Mouse (Mus musculus) T-cell, adult 2 months (primary cell): ENCODE measurements around the gene Gm20481.
"Not testable (repeated sequence)": the region's sequence is repeated elsewhere in the genome, so short reads cannot be mapped to it uniquely, and the experiment has no call there.

Source experiments
- DNase-seq: peaks from one replicate; pipeline ENCODE4 v3.0.0; 2022; ENCODE audit warnings: low spot score

The Gm20481 gene

DNA sequence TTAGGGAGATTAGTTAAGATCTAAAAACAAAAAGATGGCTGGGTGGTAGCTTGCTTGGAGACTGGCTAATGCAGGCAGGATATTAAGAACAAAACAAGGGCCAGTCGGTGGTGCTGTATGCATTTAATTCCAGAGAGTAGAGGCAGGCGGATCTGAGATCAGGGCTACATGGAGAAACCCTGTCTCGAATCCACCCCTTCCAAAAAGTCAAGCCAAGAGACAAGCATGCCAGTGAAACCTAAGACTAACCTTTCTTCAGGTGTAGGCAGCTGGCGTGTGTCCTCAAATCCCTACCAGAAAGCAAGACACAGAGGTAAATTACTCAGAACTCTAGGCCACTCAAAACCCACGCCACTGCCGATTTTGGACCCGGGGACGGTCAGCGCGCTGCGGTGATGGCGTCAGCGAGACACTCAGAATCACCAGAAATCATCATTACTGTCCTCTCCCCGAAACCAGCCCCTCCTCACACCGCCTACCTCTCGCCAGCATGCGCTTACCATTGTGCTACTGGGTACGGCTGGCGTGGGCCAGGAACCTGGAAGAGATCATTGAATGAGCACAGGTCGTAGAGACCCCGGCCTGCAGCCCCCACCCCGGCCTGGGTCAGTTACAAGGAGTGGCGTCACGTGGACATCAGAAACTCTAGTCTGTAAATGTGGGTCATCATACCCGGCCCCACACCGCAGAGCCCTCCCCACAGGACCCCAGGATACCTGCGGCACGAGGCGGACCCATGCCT lies 17.9 kb upstream of the Gm20481 start:
- DNase-seq = no peak

DNA sequence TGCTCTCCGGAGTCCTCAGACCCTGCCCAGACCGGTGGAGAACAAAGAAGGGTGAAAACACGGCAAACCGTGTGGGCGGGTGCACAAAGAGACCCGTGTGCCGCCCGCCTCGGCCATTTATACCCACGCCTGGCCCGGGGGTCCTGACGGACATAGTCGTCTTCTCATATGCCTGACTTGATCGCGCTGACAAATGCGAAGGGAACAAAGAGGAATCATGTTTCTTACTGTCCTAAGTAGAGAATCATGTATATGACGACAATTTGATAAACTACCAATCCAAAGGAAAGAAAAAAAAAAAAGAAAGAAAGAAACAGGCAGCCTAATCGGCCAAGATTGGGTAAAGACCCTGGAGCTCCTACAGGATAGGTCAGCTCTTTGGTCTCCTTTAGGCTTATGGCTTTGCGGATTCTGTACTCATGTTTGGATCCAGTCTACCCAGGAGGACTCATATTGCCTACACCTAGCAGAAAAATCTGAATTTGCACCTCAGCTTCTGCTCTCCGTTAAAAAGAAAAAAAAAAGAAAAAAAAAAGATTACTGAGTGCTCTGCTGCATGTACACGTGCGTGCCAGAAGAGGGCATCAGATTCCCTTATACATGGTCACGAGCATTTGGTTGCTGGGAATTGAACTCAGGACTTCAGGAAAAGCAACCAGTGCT lies 17.2 kb upstream of the Gm20481 start:
- DNase-seq = peak; percentile 66

DNA sequence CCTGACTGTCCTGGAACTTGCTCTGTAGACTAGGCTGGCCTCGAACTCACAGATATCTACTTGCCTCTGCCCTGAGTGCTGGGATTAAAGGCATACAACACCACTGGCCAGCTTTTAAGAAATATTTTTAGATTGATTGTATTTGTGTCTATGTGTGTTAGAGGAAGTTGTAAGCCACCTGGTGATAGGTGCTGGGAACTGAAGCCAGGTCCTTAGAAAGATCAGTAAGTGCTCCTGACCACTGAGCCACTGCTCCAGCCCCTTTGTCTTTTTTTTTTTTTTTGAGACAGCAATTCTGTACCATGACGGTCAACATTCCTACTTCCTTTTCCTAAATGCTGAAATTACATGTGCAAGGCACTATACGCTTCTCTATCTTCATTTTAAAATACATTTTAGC lies 16.5 kb upstream of the Gm20481 start:
- no peak for DNase-seq

DNA sequence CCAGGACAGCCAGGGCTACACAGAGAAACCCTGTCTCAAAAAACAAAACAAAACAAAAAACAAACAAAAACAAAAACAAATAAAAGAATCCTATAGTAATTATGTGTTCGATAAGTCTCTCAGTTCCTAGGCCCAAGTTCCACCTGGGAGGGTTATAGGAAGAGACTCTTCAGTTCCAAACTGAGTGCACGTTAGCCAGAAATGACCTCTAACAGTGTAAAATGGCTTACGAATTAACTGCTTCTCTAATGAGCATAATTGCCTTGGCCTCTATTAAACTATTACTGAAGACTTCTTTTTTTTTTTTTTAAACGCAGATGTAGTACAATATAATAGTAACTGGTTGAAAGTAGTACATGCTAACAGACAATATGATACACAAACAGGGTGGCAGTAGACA lies 15.8 kb upstream of the Gm20481 start:
- no peak for DNase-seq

DNA sequence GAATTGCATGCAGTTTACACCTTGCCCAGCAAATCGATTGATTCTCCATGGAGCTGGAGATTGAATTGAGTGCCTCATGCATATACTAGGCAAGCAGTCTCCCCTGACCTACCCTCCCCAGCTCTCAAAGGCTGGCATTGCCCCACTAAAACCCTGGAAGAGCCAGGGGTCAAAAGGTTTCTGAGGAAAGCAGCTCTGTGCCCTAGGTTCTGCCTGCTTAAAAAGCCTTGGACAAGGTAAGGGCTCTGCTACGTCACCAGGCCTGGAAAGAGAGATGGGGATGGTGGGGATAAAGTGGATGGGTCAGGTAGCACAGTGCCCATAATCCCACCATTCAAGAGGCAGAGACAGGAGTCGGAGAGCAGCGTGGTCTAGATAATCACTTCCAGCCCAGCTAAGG lies 14.9 kb upstream of the Gm20481 start:
- no peak for DNase-seq

DNA sequence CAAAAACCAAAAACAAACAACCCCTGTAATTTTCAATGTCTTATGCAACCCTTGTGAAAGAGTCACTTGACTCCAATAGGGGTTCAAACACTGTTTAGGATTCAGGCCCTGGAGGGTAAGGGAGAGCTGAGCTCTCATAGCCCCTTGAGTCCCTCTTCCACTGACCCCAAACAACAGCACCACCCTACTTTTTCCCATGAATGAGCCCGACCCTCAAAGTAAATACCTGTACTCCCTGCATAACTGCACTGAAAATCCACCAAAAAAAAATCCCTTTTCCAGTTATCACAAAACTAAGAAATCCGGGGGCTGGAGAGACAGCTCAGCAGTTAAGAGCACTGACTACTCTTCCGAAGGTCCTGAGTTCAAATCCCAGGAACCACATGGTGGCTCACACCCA lies 13.8 kb upstream of the Gm20481 start:
- DNase-seq = no peak

DNA sequence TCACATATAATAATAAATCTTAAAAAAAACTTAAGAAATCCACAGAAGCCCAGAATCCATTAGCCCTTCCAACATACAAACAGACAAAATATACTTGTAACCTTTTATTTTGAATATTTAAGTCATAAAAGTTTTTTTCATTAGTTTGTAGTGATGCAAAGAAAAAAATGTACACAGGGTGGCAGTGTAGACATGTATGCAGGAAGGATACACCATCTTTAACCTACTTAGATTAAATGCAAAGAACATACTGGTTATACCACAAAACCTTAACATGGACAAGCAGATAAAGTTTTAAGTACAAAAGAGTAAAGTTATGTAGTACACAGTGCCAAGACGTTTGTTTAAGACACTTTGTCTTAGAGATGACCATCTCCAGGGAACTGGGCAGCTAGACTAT lies 13.4 kb upstream of the Gm20481 start:
- no peak for DNase-seq

DNA sequence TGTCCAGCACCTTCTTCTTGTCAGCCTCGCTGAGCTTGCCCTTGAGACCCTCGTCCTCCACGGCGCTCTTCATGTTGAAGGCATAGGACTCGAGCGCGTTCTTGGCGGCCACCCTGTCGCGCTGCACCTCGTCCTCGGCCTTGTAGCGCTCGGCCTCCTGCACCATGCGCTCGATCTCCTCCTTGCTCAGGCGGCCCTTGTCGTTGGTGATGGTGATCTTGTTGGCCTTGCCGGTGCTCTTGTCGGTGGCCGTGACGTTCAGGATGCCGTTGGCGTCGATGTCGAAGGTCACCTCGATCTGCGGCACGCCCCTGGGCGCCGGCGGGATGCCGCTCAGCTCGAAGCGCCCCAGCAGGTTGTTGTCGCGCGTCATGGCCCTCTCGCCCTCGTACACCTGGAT lies 12.4 kb upstream of the Gm20481 start:
- DNase-seq = not testable (repeated sequence)

DNA sequence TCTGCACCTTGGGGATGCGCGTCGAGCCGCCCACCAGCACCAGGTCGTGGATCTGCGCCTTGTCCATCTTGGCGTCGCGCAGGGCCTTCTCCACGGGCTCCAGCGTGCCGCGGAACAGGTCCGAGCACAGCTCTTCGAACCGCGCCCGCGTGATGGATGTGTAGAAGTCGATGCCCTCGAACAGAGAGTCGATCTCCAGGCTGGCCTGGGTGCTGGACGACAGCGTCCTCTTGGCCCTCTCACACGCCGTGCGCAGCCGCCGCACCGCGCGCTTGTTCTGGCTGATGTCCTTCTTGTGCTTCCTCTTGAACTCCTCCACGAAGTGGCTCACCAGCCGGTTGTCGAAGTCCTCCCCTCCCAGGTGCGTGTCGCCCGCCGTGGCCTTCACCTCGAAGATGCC lies 11.7 kb upstream of the Gm20481 start:
- not testable (repeated sequence) for DNase-seq

DNA sequence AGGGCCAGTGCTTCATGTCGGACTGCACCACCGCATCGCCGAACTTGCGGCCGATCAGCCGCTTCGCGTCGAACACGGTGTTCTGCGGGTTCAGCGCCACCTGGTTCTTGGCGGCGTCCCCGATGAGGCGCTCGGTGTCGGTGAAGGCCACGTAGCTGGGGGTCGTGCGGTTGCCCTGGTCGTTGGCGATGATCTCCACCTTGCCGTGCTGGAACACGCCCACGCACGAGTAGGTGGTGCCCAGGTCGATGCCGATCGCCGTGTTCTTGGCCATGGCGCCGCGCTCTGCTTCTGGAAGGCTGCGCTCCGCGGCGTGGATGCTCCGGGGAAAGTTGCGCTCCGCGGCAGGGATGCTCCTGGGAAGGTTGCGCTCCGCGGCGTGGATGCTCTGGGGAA lies 11.0 kb upstream of the Gm20481 start:
- not testable (repeated sequence) for DNase-seq

DNA sequence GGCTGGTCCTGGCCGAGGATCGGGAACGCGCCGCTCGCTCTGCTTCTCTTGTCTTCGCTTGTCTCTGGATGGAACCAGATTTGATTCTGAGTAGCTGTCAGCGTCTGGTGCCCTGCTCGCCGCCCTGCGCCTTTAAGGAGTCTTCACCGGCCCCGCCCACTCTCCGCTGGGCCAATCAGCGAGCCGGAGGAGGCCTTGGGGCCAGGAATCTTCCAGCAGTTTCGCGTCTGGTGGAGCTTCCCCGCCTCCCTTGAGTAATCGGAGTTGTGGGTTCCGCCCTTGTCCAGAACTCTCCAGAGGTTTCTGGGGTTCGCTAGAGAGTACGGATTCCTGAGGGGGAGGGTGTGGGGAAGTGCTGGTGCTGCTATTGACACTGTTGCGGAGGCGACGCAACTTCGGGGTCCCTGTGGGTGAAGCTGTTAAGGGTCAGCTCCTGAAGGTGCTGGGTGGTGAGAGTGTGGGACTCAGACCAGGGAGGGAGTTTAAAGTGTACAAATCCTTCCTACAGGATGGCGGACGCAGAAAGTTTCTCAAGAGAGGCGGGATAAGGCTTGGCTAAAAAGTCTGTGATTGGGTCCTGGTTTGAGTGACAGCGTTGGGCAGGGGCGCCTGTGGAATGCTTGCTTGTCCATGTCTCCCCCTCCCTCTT lies 10.5 kb upstream of the Gm20481 start, which contains the start of gene Hspa1b:
Gene Hspa1b (minus strand): TSS at position 109 of the 649 bp plus-strand sequence.
- DNase-seq = peak; percentile 68

DNA sequence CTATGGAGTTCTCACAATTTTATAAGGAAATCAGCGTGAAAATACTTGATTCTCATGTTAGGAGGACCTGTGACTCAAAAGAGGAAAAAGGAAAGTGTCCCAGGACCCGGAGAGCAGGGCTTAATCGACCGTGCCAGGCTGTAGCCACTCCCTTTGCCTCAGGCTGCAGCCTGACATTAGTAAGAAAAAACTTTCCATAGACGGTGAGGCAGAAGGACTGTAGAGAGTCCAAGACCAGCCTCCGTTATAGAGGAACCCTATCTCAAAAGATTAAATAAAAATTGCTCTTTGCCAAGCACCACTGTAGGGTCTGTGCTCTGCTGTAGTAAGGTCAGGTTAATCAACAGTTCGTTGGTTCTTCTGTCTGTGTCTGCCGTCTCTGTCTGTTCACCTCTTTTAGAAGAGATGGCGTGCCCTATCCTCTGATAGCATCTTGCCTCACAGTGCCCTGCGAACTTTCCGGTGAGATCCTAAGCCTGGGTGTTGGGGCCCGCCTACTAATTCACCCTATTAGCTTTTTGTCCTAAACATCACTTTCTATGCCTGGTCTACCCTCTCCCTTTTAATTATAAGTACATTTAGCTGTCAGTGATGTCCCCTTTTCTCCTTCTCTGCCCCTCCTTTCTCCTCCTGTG lies 9.7 kb upstream of the Gm20481 start:
- DNase-seq = no peak

DNA sequence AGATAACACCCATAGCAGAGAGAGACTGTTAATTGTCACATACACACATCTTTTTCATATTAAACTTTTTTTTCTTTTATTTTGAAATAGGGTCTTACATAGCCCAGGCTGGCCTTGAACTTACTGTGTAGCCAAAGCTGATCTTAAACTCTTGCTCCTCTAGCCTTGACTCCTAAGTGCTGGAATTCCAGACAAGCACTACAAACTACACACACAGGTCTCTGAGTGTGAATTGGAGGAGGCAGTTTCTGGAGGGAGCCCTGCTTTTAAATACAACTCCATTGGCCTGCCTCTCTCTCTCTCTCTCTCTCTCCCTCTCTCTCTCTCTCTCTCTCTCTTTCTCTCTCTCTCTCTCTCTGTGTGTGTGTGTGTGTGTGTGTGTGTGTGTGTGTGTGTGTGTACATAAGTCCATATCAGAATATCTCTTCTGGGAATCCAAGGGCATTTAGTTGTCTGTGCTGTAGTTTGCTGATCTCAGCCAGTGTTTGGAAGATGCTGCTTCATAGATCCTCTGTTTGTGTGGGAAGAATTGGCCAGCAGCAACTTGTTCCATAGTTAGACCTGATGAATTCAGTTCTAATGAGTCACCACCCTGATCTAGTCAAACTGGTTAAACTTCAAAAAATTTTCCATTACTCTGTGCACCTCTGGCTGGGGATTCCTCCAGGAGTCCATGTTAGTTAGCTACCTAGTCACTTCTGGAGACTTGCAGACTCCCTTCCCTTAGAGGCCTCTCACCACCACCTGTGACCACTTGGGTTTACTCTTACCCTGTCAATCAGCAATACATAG lies 8.8 kb upstream of the Gm20481 start:
- DNase-seq = no peak

DNA sequence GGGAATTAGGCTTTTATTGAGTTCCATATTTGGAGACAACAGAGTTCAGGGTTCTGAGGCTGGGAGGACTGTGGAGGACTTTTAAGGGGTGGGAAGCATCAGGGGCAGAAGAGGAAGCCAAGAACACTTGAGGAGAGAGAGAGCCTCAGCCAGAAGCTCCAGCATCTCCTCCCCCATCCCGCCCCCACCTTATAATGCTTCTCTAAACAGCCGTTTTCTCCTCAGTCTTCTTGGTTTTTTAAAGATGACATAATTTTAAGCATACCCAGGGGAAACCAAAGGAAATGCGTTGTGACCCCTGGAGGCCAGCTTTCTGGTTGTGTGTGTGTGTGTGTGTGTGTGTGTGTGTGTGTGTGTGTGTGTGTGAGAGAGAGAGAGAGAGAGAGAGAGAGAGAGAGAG lies 7.6 kb upstream of the Gm20481 start:
- DNase-seq = no peak

DNA sequence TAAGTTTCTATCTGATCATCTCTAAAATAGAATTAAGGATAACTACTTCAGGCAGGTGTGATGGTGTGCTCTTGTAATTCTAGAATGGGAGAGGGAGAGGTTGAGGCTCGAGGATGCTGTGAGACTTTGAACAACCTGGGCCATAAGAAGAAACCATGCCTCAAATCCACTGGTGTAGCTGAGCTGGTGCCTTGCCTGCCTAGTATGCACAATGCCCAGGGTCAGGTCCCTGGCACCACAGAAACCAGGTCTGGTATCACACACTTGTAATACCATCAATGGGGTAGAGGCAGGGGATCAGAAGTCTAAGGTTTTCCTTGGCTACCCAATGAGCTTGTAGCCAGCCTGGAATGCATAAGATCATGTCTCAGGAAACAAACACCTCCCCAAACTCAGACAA lies 6.9 kb upstream of the Gm20481 start:
- no peak for DNase-seq

DNA sequence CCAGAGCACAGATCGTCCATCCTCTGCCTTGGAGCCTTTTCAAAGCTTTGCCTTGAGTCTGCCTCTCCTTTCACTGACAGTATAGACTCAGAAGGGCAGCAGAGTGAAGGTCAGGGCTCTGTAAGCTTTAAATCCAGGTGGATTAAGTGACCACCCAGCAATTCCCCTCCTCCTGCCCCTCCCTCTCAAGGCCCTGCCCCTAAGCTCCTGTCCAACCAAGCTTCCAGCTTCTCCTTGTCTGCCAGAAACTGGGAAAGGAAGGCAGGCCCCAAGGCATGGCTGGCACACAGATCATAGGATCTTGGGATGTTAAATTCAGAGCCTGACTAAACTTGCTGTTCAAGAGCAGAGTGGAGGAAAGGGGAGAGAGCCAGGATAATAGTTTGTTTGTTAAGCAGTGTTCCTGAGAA lies 5.1 kb upstream of the Gm20481 start:
- DNase-seq = no peak

DNA sequence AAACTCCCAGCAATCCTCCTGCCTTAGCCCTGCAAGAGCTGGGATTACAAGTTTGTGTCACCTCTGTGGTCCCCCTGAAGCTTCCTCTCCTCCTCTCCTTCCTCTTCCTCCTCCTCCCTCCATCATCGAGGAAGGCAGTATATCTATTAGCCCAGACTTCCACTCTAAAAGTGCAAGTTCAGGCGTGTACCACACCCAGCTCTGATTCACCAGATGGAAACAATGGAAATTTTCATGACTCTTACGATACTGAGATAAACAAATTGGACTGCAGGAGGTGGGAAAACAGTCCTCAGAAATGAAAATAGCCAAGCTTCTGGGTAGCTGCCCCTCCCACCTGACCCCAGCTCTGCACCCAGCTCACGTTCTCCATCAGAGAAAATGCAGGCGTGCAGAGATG lies 4.1 kb upstream of the Gm20481 start:
- DNase-seq = no peak

DNA sequence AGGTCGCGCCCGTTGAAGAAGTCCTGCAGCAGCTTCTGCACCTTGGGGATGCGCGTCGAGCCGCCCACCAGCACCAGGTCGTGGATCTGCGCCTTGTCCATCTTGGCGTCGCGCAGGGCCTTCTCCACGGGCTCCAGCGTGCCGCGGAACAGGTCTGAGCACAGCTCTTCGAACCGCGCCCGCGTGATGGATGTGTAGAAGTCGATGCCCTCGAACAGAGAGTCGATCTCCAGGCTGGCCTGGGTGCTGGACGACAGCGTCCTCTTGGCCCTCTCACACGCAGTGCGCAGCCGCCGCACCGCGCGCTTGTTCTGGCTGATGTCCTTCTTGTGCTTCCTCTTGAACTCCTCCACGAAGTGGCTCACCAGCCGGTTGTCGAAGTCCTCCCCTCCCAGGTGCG lies 1.1 kb downstream of the Gm20481 start:
- DNase-seq = not testable (repeated sequence)

DNA sequence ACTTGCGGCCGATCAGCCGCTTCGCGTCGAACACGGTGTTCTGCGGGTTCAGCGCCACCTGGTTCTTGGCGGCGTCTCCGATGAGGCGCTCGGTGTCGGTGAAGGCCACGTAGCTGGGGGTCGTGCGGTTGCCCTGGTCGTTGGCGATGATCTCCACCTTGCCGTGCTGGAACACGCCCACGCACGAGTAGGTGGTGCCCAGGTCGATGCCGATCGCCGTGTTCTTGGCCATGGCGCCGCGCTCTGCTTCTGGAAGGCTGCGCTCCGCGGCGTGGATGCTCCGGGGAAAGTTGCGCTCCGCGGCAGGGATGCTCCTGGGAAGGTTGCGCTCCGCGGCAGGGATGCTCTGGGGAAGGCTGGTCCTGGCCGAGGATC lies 2.0 kb downstream of the Gm20481 start:
- not testable (repeated sequence) for DNase-seq

DNA sequence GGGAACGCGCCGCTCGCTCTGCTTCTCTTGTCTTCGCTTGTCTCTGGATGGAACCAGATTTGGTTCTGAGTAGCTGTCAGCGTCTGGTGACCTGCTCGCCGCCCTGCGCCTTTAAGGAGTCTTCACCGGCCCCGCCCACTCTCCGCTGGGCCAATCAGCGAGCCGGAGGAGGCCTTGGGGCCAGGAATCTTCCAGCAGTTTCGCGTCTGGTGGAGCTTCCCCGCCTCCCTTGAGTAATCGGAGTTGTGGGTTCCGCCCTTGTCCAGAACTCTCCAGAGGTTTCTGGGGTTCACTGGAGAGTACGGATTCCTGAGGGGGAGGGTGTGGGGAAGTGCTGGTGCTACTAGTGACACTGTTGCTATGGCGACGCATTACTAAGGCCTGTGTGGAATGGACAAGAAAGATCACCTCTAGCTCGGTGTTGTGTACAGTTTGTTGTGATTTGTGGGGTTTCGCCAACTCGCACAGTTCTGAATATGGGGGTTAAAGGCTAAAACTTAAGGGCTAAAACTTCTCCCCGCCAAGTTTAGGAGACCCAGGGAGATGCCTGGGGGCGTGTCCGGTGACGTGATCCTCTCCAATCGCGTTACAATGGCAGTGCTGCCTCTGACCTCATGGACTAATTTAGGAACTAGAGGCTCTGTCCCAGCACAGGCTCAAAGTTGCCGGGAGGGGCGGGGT lies 2.5 kb downstream of the Gm20481 start, which contains the start of the genes Hspa1a and Hspa1l:
Gene Hspa1a (minus strand): TSS at position 88 of the 681 bp plus-strand sequence.
Gene Hspa1l (plus strand): TSS at position 635 of the 681 bp plus-strand sequence.
- DNase-seq = peak; percentile 65
